Mouse (Mus musculus): Measurements from ENCODE around the gene Sult2b1.

The Sult2b1 gene

GRCm38 (mm10) chr7:45771101-45771500 lies 13.4 kb downstream of the Sult2b1 start:
- in situ Hi-C loops (cut with MboI, MseI): no loop called here

- in situ Hi-C loops (cut with MboI, MseI): no loop called here
These were observed 13.9 kb downstream of the Sult2b1 start for GRCm38 (mm10) chr7:45770427-45771082.

- in situ Hi-C loops (cut with MboI, MseI): no loop called here
These were observed 17.0 kb downstream of the Sult2b1 start for GRCm38 (mm10) chr7:45767500-45767899.

GRCm38 (mm10) chr7:45766764-45767163 lies 17.7 kb downstream of the Sult2b1 start:
- in situ Hi-C loops (cut with MboI, MseI): no loop called here

- in situ Hi-C loops (cut with MboI, MseI): no loop called here
These were observed 18.5 kb downstream of the Sult2b1 start for GRCm38 (mm10) chr7:45765995-45766394.

GRCm38 (mm10) chr7:45760151-45760550 lies 24.3 kb downstream of the Sult2b1 start:
- in situ Hi-C loops (cut with MboI, MseI): no loop called here

GRCm38 (mm10) chr7:45759400-45759799 lies 25.1 kb downstream of the Sult2b1 start:
- in situ Hi-C loops (cut with MboI, MseI): no loop called here

GRCm38 (mm10) chr7:45755703-45756102 lies 28.8 kb downstream of the Sult2b1 start:
- in situ Hi-C loops (cut with MboI, MseI): no loop called here

- in situ Hi-C loops (cut with MboI, MseI): no loop called here
These were observed 34.3 kb downstream of the Sult2b1 start for GRCm38 (mm10) chr7:45750162-45750561.

- in situ Hi-C loops (cut with MboI, MseI): no loop called here
These were observed 35.1 kb downstream of the Sult2b1 start for GRCm38 (mm10) chr7:45749401-45749800.

GRCm38 (mm10) chr7:45748110-45748509 lies 36.4 kb downstream of the Sult2b1 start:
- in situ Hi-C loops (cut with MboI, MseI): no loop called here

- in situ Hi-C loops (cut with MboI, MseI): no loop called here
These were observed 37.0 kb downstream of the Sult2b1 start for GRCm38 (mm10) chr7:45747450-45747849.

GRCm38 (mm10) chr7:45746518-45746917 lies 38.0 kb downstream of the Sult2b1 start:
- in situ Hi-C loops (cut with MboI, MseI): no loop called here

GRCm38 (mm10) chr7:45744387-45744786 lies 40.1 kb downstream of the Sult2b1 start:
- in situ Hi-C loops (cut with MboI, MseI): no loop called here

GRCm38 (mm10) chr7:45742338-45742737 lies 42.1 kb downstream of the Sult2b1 start:
- in situ Hi-C loops (cut with MboI, MseI): no loop called here

- in situ Hi-C loops (cut with MboI, MseI): no loop called here
These were observed 42.7 kb downstream of the Sult2b1 start for GRCm38 (mm10) chr7:45741777-45742176.

- in situ Hi-C loops (cut with MboI, MseI): no loop called here
These were observed 43.2 kb downstream of the Sult2b1 start for GRCm38 (mm10) chr7:45741308-45741707.

GRCm38 (mm10) chr7:45739820-45740219 lies 44.6 kb downstream of the Sult2b1 start:
- in situ Hi-C loops (cut with MboI, MseI): loop anchor here (10.0 kb wide), 1 partner anchor 195 kb away; no protein-coding TSS in a partner anchor

- in situ Hi-C loops (cut with MboI, MseI): loop anchor here (10.0 kb wide), 1 partner anchor 196 kb away; no protein-coding TSS in a partner anchor
These were observed 45.2 kb downstream of the Sult2b1 start for GRCm38 (mm10) chr7:45739162-45739763.

- in situ Hi-C loops (cut with MboI, MseI): loop anchor here (5.0 to 10.0 kb wide), 4 partner anchors 69 to 299 kb away; partner anchors contain the start of genes Abcc6 (in 1 of the 2) and Nomo1 (in 1 of the 2)
These were observed 51.0 kb downstream of the Sult2b1 start for GRCm38 (mm10) chr7:45733477-45733876.

- in situ Hi-C loops (cut with MboI, MseI): loop anchor here (5.0 to 10.0 kb wide), 4 partner anchors 71 to 301 kb away; partner anchors contain the start of genes Abcc6 (in 1 of the 2) and Nomo1 (in 1 of the 2)
These were observed 53.6 kb downstream of the Sult2b1 start for GRCm38 (mm10) chr7:45730727-45731431.

- in situ Hi-C loops (cut with MboI, MseI): no loop called here
These were observed 56.8 kb downstream of the Sult2b1 start for GRCm38 (mm10) chr7:45727625-45728024.

Measured in T-helper 17 cell (primary cell).